Mouse (Mus musculus) C2C12 (cell line): ENCODE measurements around the gene Il4.

Experiments
- CEBPB ChIP-seq: IDR thresholded peaks from one replicate; pipeline ENCODE4 v1.6.1; 2011; ENCODE audit warnings: low read depth, mild to moderate bottlenecking, control low read depth, moderate library complexity
- CTCF ChIP-seq: IDR thresholded peaks from one replicate; pipeline ENCODE4 v1.5.1; 2011; ENCODE audit not compliant: control insufficient read depth, insufficient read depth, insufficient read length
- FOSL1 ChIP-seq: IDR thresholded peaks from one replicate; pipeline ENCODE4 v1.8.0; 2011; ENCODE audit warnings: mild to moderate bottlenecking, low read length; ENCODE audit not compliant: poor library complexity, insufficient read depth, severe bottlenecking
- MYOD1 ChIP-seq: IDR thresholded peaks from one replicate; pipeline ENCODE4 v1.6.1; 2011; ENCODE audit warnings: low read depth; ENCODE audit not compliant: control insufficient read depth, insufficient read length
- MYOG ChIP-seq: IDR thresholded peaks from one replicate; pipeline ENCODE4 v1.6.1; 2011; ENCODE audit not compliant: control insufficient read depth, insufficient read length; ENCODE audit errors: extremely low read depth
- USF1 ChIP-seq: IDR thresholded peaks from one replicate; pipeline ENCODE4 v1.6.1; 2011; ENCODE audit warnings: low read depth, mild to moderate bottlenecking, control low read depth, moderate library complexity

- TF ChIP-seq MYOD1 (no peak), USF1 (no peak), CTCF (no peak), MYOG (no peak), FOSL1 (no peak), CEBPB (no peak)
These were observed 5.7 kb upstream of the Il4 start for GRCm38 (mm10) chr11:53624124-53624523.
